Mouse (Mus musculus) T-helper 17 cell (primary cell): ENCODE measurements around the gene Slc34a3.

ENCODE experiments used
- in situ Hi-C, 2 experiments: fragments of 300-600 bp; cut with MboI, MseI; formaldehyde crosslinking; loops; 1 replicate in 1 of 2; 2 replicates in 1 of 2; pipeline ENCODE4 v1.15.1; 2025; ENCODE audit warnings: high pct_unique_total_duplicates in 2 of 2

Slc34a3 gene

DNA sequence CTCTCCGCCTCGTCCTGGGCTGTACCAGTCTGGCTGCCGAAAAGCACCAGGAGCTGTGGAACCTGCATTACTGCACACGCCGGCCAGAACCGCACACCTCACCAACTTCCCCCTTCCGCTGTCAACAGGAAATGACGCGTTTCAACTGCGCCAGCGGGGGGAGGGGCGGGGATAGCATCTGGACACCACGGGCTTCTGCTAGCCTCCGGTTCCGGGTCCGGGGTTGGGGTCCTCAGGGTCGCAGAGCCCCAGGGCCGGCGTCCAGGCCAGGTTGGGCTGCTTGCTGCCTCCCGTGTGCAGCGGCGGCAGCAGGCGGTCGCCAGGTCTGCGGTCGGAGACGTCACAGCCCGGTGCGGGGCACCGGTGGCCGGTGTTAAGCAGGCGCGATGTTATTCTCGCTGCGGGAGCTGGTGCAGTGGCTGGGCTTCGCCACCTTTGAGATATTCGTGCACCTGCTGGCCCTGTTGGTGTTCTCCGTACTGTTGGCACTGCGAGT, 21.2 kb upstream of the Slc34a3 start, which contains the start of gene Tmem203:
TSS of gene Tmem203 (plus strand) at position 156 of the 496 bp plus-strand sequence.
- in situ Hi-C loops = loop anchor here in 1 of 2 experiments (5.0 kb wide), 1 partner anchor 33 kb away; the partner anchor contains the start of gene Tubb4b

DNA sequence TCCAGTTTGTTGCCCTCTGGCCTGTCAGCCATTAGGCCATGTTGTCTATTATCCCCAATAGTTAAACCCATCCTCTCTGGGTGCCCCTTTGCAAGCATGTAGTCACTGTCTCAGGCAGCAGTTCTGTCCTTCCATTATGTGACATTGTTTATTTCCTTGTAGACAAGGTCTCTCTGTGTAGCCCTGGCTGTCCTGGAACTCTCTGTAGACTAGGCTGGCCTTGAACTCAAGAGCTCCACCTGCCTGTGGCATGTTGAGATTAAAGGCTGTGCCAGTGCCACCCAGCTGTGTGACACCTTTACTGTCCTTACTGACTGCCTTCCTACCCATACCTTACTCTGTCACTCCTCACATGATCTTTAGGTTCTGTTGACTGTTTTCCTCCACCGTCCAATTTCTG, 18.2 kb upstream of the Slc34a3 start:
- in situ Hi-C loops = loop anchor here in 1 of 2 experiments (5.0 kb wide), 1 partner anchor 60 kb away; no protein-coding TSS in a partner anchor

DNA sequence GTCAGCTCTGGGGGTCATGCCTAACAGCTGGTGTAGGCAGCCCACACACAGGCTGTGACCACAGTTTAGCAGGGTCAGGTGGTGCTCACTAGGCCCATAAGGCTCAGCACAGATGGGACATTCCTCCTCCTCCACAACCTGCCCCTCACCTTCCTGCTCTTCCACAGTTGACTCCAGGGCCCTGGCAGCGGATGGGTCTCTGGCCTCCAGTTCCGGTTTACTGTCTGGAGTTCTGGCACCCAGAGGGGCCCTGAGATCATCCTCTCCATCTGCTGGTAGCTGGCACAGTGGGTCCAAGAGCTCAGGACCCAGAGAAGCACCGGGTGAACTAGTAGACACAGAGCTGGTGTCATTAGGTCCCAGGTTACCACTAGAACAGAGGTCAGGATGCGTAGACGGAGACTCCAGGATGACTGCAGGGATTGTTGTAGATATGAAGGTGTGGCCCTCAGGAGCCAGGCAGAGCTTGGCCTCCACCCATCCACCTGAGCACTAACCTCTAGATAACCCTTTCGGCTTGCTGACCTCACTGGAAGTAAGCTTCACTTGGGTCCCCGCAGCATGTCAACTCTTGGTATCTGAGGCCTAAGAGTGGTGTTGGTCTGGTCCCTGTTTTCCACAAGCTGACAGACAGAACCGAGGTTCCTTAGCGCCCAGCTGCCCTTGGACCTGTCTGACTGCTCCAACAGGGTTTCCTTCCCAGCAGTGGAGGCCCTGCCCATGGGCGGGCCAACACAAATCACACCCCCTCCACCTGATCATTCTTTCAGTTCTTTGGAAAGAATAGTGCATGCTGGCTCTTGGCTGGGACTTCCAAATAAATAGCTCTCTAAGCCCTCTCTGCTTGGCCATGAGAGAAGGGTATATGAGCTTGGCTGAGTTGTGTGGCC, 12.3 kb upstream of the Slc34a3 start, which contains the start of gene AL732309.1:
TSS of gene AL732309.1 (minus strand) at position 681 of the 890 bp plus-strand sequence.
- in situ Hi-C loops = no loop called here

DNA sequence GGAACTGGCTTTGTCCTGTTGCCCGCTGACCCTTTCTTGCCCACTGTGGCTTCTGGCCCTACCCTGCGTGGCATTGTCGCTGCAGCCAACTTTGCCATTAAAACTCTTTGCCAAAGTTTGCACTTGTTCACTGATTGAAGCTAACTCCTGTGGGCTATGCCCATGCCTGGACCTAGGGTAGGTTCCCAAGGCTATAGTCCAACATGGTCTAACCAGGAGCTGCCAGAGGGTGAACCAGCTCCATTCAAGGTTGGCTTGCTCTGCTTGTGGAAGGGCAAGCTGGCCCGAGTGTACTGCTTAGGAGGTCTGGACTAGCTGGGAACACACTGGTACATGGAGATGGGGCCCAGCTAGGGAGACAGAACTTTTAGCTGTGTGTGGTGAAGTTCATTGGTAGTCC, 10.0 kb upstream of the Slc34a3 start:
- in situ Hi-C loops = no loop called here

DNA sequence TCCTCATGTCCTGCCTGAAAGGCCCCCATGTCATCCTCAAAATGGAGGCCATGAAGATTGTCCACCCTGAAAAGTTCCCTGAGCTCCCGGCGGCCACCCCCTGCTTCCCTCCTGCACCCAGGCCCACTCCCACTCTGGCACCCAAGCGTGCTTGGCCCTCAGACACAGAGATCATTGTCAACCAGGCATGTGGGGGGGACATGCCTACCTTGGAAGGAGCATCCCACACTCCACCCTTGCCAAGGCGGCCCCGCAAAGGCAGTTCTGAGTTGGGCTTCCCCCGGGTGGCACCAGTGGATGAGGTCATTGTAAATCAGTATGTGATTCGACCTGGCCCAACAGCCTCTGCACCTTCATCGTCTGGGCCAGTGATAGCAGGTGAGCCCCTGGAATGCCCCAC, 9.2 kb upstream of the Slc34a3 start:
- in situ Hi-C loops = no loop called here

DNA sequence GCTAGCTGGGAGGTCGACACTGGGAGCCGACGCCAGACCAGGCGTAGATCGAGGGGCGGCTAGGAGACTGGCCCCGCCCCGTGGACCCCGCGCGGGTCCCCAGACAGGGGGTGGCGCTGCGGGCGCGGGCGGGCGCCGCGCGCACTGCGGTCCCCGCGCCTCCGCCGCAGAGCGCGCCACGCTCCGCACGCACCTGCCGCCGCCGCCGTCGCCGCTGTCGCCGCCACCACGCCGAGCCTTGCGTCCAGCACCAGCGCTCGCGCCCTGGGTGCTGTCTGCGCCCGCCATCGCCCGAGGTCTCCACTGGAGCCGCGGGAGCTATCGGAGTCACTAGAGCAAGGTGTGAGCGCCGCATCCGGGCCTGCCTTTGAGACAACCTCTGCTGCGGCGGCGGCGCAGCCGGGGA, 7.9 kb upstream of the Slc34a3 start, which contains the start of the genes Rnf208 and Cysrt1:
TSS of gene Rnf208 (plus strand) at position 155 of the 406 bp plus-strand sequence.
TSS of gene Cysrt1 (minus strand) at position 352 of the 406 bp plus-strand sequence.
- in situ Hi-C loops = no loop called here

DNA sequence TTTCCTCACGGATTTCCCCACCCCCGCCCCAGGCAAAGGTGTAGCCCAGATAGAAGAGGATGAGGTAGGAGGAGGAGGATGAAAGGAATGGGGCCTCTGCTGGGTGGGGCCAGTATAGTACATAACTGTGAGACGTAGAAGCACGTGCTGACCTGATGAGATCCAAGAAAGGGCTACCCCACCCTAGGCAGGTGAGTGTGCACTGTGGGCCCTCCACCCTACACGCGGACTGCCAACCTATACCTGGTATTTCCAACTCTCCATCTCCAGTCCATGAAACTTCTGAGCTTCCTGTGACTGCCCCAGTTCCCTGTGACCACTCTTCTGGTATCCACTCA, 7.2 kb upstream of the Slc34a3 start:
- in situ Hi-C loops = no loop called here

DNA sequence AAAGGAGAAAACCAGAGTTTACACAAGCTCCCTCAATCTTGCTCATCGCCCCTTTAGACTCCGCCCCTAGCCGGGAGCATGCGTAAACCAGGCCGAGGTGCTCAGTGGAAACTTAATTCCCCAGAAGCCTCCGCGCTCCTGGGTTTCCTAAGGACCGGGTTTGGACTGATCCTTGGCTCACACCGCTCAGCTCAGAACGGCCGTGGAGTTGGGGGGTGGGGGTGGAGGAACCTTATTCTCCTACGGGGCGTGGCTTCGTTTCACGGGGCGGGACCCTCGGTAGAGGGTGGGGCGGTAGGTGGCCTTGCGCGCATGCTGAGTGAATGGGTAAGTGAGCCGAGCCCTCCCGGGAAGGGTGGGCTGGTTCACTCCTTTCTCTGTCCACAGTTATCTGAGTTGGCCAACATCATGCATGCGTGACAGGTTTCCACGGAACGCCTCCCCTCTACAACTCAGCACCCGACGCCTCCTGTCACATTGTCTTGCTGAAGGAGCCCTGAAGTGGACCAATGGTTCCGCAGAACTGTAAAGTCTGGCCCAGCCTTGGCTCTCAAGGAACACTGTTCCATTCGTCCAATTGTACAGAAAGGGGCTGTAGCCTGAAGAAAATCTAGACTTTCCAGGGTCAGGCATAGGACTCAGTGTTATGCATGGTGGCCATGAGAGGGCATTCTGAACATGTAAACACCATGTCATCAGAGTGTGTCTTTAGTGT, 6.7 kb upstream of the Slc34a3 start:
- in situ Hi-C loops = no loop called here

DNA sequence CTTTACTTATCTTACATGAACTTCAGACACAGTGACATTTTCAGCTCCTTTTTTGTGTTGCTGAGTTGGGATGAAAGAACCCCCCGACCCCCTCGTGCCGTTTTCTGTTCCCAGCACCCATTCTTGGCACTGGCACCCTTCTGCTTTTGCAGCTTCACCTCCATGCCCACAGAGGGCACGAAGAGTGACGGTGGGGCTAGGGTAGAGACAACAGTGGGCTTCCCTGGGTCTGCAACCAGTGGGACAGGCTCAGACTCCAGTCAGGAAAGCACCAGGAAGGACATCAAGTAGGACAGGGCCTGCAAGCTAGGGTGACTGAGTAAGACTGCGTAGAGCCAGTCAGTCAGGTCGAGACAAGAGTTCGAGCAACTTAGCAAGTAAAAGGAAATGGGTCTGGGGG, 6.1 kb upstream of the Slc34a3 start:
- in situ Hi-C loops = no loop called here

DNA sequence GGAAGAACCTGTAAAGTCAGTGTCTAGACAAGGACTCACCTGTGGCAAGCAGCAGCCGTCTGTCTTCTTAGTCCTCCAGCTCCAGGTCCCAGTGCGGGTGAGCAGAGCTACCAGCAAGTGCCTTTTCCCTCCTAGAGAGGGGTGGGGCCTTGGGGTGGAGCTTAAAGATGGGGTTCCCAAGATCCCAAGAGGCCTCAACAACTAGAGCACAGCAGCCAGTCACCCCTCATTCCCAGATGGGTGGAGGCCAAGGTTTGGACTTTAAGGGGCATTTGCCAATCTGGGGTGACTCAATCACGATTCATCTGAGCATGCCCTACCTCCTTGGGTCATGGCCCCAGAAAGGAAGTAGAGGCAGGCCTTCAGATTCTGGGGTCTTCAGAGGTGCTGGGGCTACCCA, 5.6 kb upstream of the Slc34a3 start:
- in situ Hi-C loops = no loop called here

DNA sequence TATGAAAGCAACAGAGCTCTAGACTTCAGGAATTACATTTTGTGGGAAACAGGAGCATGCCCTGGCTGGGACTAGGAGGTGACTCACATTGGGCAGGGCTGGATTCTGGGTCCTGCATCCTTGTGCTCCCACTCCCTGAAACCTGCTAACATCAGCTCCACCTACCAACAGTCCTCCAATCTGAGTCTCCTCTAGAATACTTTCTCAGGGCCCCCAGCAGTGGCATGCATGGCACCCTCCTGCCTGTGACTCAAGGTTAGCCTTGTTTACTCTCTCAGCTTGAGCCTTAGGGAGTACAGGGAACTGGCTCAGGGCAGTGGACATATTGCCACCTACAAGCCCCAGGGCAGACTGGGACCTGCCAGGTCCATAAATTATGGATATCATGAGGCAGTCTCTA, 3.9 kb upstream of the Slc34a3 start:
- in situ Hi-C loops = no loop called here

DNA sequence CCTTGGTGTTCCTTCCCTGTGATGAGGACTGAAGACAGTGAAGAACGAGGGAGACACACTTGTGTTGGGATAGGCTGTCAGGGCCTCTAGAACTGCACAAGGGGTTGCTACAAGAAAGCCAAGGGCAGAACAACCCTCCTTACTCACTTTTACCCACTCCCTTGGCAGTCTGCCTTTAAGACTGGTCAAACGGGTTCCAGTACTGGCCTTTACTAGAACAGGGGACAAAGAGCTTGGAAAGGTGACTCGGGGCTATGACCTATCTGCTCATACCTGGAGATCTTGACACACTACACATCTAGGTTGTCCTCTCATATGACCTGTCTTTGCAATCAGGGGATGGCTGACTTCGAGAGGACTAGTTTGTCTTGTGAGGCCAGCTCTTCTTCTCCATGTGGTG, 3.4 kb upstream of the Slc34a3 start:
- in situ Hi-C loops = no loop called here

DNA sequence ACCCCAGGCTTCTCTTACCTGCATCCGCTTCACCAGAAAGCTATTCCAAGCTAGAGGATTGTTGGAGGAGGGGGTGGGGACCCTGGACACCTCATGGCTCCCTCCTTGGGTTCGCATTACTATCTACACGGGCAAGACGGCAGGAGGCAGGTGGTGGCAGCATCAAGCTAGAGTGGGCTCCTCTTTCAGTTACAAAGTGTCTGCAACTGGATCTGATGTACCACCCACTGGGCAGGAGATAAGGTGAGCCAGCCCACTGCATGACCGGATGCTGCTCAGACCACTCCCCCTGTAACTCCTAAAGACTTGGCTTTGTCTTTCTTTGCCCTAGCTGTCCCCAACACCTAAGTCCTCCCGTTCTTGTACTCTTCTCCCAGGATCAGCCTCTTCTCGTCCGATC, 2.5 kb upstream of the Slc34a3 start, which contains the start of gene Rnf224:
TSS of gene Rnf224 (minus strand) at position 174 of the 400 bp plus-strand sequence.
- in situ Hi-C loops = no loop called here

DNA sequence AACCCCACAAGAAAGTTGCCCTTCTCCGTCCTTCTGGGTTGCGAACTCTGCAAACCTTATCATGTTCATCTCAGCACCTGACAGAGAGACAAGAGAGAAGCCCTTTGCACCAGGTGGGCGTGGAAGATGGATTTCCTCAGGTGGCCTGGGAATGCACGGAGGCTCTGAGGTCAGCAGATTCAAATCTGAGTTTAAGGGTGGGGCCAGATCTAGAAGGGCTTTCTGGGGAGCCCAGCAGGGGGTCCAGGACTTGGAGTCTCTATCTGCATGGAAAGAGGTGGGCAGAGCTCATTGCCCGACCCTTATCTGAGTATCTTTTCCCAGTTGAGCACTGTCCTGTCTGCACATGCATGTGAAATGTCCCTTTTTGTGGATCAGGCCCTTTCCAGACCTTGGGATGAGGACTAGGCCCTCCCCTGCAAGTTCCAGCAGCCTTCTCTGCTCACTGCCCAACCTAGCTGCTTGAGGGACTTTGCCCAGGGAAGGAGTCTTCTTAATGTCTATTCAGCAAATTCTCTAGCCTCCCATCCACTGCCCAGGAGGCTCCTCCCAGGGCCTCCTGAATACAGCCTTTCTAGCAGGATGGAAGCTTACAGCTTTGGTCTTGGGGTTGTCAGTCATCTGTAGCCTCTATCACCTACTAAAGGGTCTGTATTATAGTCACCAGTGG, 522 bp upstream of the Slc34a3 start:
- in situ Hi-C loops = no loop called here

DNA sequence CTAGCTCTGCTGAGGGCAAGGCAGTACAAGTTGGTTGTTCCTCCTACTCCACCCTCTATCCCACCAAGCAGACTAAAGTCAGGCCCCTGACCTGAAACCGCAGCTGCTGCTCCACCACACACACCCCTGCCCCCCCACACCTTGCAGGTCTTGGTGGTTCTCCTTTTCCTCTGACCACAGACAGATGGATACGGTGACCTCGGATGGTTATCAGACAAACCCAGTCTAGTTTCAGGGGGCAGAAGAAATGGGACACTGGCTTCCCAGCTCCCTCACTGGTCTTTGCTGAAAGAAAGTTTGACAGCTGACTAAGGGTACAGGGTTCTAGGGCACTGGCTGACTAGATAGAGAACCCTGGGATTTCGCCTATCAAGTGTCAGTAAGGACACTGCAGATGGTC, 743 bp downstream of the Slc34a3 start:
- in situ Hi-C loops = no loop called here

DNA sequence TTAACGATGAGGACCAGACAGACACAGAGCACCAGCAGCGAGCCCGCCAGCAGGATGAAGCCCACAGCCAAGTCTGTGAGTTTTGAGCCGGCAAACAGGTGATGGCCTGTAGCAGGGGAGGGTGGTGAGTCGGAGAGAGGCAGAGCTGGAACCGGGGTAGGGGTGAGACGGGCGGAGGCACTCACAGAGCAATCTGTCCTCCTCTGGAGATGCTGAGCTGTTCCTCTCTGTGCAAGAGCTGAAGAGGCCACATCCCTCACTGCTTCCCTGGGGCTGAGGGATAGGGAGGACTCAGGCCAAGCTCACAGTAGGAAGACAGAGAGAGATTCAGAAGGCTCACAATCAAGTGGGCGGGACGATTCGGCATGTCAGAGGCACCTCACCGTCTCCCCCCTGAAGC, 3.1 kb downstream of the Slc34a3 start:
- in situ Hi-C loops = no loop called here

DNA sequence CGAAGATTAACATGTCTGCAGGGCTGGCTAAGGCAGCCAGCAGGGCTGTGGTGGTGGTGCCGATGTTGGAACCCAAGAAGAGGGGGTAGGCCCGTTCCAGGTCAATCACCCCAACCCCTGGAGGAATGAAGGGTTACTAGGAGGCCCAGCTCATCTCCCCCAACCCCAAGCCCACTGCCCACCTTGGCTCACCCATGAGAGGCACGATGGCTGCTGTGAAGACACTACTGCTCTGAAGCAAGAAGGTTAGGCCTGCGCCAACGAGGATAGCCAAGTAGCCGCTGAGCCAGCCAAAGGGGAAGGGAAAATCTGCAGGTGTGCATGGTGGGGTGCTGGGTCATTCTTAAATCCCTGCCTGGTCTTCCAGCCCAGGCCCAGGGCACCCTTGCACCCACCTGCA, 3.6 kb downstream of the Slc34a3 start:
- in situ Hi-C loops = no loop called here

DNA sequence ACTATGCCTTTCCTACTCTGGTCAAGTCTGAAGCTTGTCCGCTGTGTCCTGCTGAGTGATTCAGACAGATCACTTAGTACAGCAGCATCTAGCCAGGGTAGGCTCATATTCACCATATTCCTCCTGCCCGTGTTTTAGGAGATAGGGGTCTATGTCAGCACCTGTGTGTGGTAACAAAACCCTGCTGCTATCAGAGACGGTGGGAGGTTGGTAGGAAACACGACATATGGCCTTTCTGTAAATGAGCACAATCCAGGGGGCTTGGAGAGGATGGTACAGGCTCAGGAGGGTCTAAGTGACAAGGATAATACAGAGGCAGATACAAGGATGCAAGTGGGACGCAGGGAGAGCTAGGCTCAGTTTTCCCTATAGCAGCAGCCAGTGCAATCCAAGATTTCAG, 4.6 kb downstream of the Slc34a3 start:
- in situ Hi-C loops = no loop called here

DNA sequence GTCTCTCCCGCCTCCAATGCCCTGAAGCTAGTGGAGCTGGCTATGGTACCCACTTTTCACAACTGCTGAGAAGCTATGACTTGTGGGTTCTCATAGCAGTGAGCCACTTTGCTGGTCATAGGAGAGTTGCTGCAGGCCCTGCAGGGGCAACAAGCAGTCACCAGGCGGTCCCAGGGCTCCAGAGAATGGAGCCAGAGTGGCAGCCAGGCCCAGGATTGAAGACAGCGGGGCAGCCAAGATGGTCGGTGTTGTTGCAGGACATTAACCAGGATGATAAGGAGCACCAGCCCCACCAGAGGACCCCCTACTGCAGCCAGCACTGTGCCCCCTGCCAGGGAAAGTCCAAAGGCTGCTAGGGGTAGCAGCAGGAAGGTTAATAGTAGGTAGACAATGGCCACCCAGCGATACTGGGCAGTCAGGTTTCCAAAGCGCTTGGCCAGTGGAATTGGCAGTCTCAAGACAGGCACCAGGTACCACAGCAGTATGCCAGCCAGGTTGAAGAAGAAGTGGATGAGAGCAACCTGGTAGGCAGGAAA, 5.1 kb downstream of the Slc34a3 start:
- in situ Hi-C loops = no loop called here

DNA sequence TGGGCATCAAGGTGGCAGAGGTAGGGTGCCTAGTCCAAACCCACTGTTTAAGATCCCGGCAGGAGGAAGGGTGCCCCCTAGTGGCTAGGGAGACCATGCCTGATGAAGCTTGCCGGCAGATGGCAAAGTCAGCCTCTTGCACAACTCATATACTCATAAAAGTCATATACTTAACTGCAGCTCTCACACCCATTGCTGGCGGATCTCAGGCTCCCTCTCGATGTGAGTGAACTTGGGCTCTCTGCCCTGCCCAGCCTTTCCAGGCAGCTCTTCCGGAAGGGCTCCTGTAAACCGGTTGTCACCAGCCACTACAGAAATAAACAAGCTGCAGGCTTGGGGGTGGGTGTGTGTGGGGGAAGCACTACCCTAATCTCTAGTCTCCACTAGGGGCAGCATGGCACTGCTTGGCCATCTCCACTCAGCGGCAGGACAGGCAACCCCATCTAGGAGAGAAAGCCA, 5.7 kb downstream of the Slc34a3 start:
- in situ Hi-C loops = no loop called here

DNA sequence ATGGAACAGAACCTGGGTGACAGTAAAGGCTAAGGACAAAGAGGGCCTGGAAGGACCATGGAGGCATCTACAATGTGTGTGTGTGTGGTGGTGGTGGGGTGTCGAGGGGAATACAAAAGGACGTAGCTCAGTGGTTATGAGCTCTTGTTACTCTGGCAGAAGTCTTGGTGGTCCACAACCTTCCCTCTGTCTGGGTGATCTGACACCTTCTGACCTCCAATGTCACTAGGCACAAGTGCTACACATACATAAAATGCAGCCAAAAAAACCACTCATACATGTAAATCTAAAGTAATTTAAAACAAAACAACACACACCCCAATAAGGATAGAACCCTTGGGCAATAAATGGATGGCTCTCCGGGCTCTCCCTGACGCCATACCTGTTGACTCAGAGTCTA, 6.8 kb downstream of the Slc34a3 start:
- in situ Hi-C loops = no loop called here
